22 mouse cellular contexts compared by ENCODE assay signal in genomic region chr2:110077655-110078054, GRCm38 (mm10).
DNase-seq lines count a peak whose midpoint lies in the region; ATAC-seq and TF ChIP-seq lines count a peak whose summit lies in the region.
"Had no signal": no experiment of that assay in that cellular context is flagged by ENCODE, and none has a peak within 500 bp of the region (broad histone marks: within the 10 kb centered on the region; RNA-seq: fewer than 3 reads in every experiment).

No protein-coding gene starts in this region.

- WGBS in limb, embryonic 14.5 days: 39% methylated on average over 2 of the region's 2 CpGs
- WGBS in limb, embryonic 10.5 days: 72% methylated on average over 2 of the region's 2 CpGs
- WGBS in lung, embryonic 14.5 days: 41% methylated on average over 2 of the region's 2 CpGs
- WGBS in embryonic facial prominence, embryonic 15.5 days: 27% methylated on average over 2 of the region's 2 CpGs
- 48% methylated on average over 2 of the region's 2 CpGs for WGBS in small intestine, adult 2 months

- no peaks in the 10 kb centered on the region for H3K27me3 ChIP-seq in limb, embryonic 14.5 days (ENCODE audit: control insufficient read depth, insufficient read depth, low read length)
- H3K27me3 ChIP-seq in limb, embryonic 10.5 days (ENCODE audit: low read depth, poor library complexity, severe bottlenecking): no peaks in the 10 kb centered on the region
- no peaks in the 10 kb centered on the region for H3K27me3 ChIP-seq in lung, embryonic 14.5 days (ENCODE audit: insufficient read depth, low read length)
- no peaks in the 10 kb centered on the region for H3K27me3 ChIP-seq in embryonic facial prominence, embryonic 15.5 days
- no peaks in the 10 kb centered on the region for H3K27me3 ChIP-seq in small intestine, adult 2 months (ENCODE audit: control insufficient read depth, insufficient read depth, low read length)
- H3K27me3 ChIP-seq: embryonic facial prominence, embryonic 13.5 days; forebrain, embryonic 12.5 days had no signal

- ATAC-seq in limb, embryonic 14.5 days (ENCODE audit: low FRiP score, low read depth): peak; percentile 47; the same call in 1 of the 2 replicates
- ATAC-seq in lung, embryonic 14.5 days (ENCODE audit: insufficient read depth): peak; percentile 17; the same call in 1 of the 2 replicates
- peak; percentile 65; the same call in 1 of the 2 replicates for ATAC-seq in embryonic facial prominence, embryonic 15.5 days (ENCODE audit: insufficient number of reproducible peaks, low FRiP score, low TSS enrichment, low read depth)
- ATAC-seq: forebrain, embryonic 14.5 days; forebrain, embryonic 16.5 days had no signal

- H3K9ac ChIP-seq in limb, embryonic 14.5 days (ENCODE audit: low read depth, low read length, severe bottlenecking): no peak overlapping the region
- H3K9ac ChIP-seq in lung, embryonic 14.5 days: no peak overlapping the region
- no peak overlapping the region for H3K9ac ChIP-seq in embryonic facial prominence, embryonic 15.5 days
- H3K9ac ChIP-seq: embryonic facial prominence, embryonic 13.5 days; forebrain, embryonic 12.5 days had no signal

- no peak overlapping the region for H3K4me2 ChIP-seq in limb, embryonic 14.5 days (replicated peaks; ENCODE audit: low read depth, low read length, severe bottlenecking)
- H3K4me2 ChIP-seq in lung, embryonic 14.5 days: no peak overlapping the region
- no peak overlapping the region for H3K4me2 ChIP-seq in embryonic facial prominence, embryonic 15.5 days (replicated peaks)
- H3K4me2 ChIP-seq: embryonic facial prominence, embryonic 13.5 days; forebrain, embryonic 12.5 days had no signal

- H3K9me3 ChIP-seq in limb, embryonic 14.5 days (ENCODE audit: control insufficient read depth, low read length): no peaks in the 10 kb centered on the region
- H3K9me3 ChIP-seq in limb, embryonic 10.5 days (replicated peaks): no peaks in the 10 kb centered on the region
- no peaks in the 10 kb centered on the region for H3K9me3 ChIP-seq in lung, embryonic 14.5 days (ENCODE audit: low read depth, low read length)
- H3K9me3 ChIP-seq in embryonic facial prominence, embryonic 15.5 days (replicated peaks): no peaks in the 10 kb centered on the region
- H3K9me3 ChIP-seq: embryonic facial prominence, embryonic 13.5 days; forebrain, embryonic 10.5 days; forebrain, embryonic 12.5 days had no signal

- DNase-seq in limb, embryonic 14.5 days (ENCODE audit: low spot score): peak; percentile 73
- DNase-seq in limb, embryonic 10.5 days (ENCODE audit: low spot score): no peak
- peak; percentile 48 for DNase-seq in lung, embryonic 14.5 days
- DNase-seq in lung, postnatal 10 days: no peak
- DNase-seq in gastrocnemius, postnatal 25 days: no peak
- no peak for DNase-seq in heart, adult 9 months (ENCODE audit: low spot score in 2 of 2)
- DNase-seq: adrenal gland, adult 8-10 months; adrenal gland, postnatal 14 days; adrenal gland, postnatal 36 days; cerebellum, adult 11-12 months; cerebellum, adult 2 months; cerebellum, adult 9-10 months; cerebellum, postnatal 10 days; cerebellum, postnatal 25 days had no signal

- H3K4me3 ChIP-seq in limb, embryonic 14.5 days (replicated peaks; ENCODE audit: low read length): no peak overlapping the region
- no peak overlapping the region for H3K4me3 ChIP-seq in limb, embryonic 10.5 days
- no peak overlapping the region for H3K4me3 ChIP-seq in lung, embryonic 14.5 days (ENCODE audit: low read depth, low read length)
- no peak overlapping the region for H3K4me3 ChIP-seq in embryonic facial prominence, embryonic 15.5 days (replicated peaks)
- H3K4me3 ChIP-seq in small intestine, adult 2 months (ENCODE audit: low read depth, low read length): no peak overlapping the region
- H3K4me3 ChIP-seq: embryonic facial prominence, embryonic 13.5 days; erythroblast, embryonic 14.5 days; forebrain, embryonic 10.5 days; forebrain, embryonic 12.5 days had no signal

- H3K4me1 ChIP-seq in limb, embryonic 14.5 days (ENCODE audit: control insufficient read depth, insufficient read depth, low read length): peaks cover 18% of the 10 kb centered on the region
- no peaks in the 10 kb centered on the region for H3K4me1 ChIP-seq in limb, embryonic 10.5 days
- no peaks in the 10 kb centered on the region for H3K4me1 ChIP-seq in lung, embryonic 14.5 days (ENCODE audit: insufficient read depth)
- H3K4me1 ChIP-seq in embryonic facial prominence, embryonic 15.5 days: peaks cover 11% of the 10 kb centered on the region; the same call in 1 of the 2 replicates
- peaks cover 10% of the 10 kb centered on the region for H3K4me1 ChIP-seq in small intestine, adult 2 months (ENCODE audit: control insufficient read depth, insufficient read depth, insufficient read length, low read length)
- H3K4me1 ChIP-seq: forebrain, embryonic 10.5 days; forebrain, embryonic 12.5 days had no signal

- H3K36me3 ChIP-seq in limb, embryonic 14.5 days (ENCODE audit: control insufficient read depth, insufficient read depth, low read length): no peaks in the 10 kb centered on the region
- no peaks in the 10 kb centered on the region for H3K36me3 ChIP-seq in limb, embryonic 10.5 days
- H3K36me3 ChIP-seq in lung, embryonic 14.5 days (ENCODE audit: insufficient read depth): no peaks in the 10 kb centered on the region
- no peaks in the 10 kb centered on the region for H3K36me3 ChIP-seq in embryonic facial prominence, embryonic 15.5 days
- no peaks in the 10 kb centered on the region for H3K36me3 ChIP-seq in small intestine, adult 2 months (ENCODE audit: control insufficient read depth, insufficient read depth, low read length)
- H3K36me3 ChIP-seq: embryonic facial prominence, embryonic 13.5 days; forebrain, embryonic 10.5 days; forebrain, embryonic 12.5 days had no signal

- TF ChIP-seq POLR2A in limb, embryonic 14.5 days (IDR thresholded peaks at IDR 0.05; ENCODE audit: borderline replicate concordance, extremely low read depth, insufficient read depth, insufficient read length): no peak
- no peak for TF ChIP-seq POLR2A in small intestine, adult 2 months (IDR thresholded peaks at IDR 0.05; ENCODE audit: low read depth, low read length)

- peak overlapping the region; percentile 11; the same call in 1 of the 2 replicates for H3K27ac ChIP-seq in limb, embryonic 14.5 days (replicated peaks; ENCODE audit: low read depth, low read length)
- H3K27ac ChIP-seq in limb, embryonic 10.5 days: no peak overlapping the region
- no peak overlapping the region for H3K27ac ChIP-seq in lung, embryonic 14.5 days (ENCODE audit: low read depth)
- 0 out of 2 replicates have a peak overlapping the region, but pooled peaks have one; percentile 66 for H3K27ac ChIP-seq in embryonic facial prominence, embryonic 15.5 days (replicated peaks)
- peak overlapping the region; percentile 58 for H3K27ac ChIP-seq in small intestine, adult 2 months (ENCODE audit: insufficient read depth, low read depth, low read length)
- H3K27ac ChIP-seq: forebrain, embryonic 10.5 days; forebrain, embryonic 12.5 days had no signal

- TF ChIP-seq CTCF in lung, embryonic 14.5 days (IDR thresholded peaks at IDR 0.05; ENCODE audit: low read depth): no peak
- no peak for TF ChIP-seq CTCF in small intestine, adult 2 months (IDR thresholded peaks at IDR 0.05; ENCODE audit: extremely low read depth, insufficient read length, insufficient replicate concordance, low read depth, low read length)

Comparison
In these comparisons a context has a peak if more than half of its experiments do, and no peak if none do; other contexts are left out.
1. DNase-seq: peak in limb, embryonic 14.5 days (single experiment) and lung, embryonic 14.5 days (single experiment); none in limb, embryonic 10.5 days (single experiment), lung, postnatal 10 days (single experiment), gastrocnemius, postnatal 25 days (single experiment) and heart, adult 9 months (0 of 2).
2. H3K27ac ChIP-seq: peak in limb, embryonic 14.5 days (single experiment), embryonic facial prominence, embryonic 15.5 days (single experiment) and small intestine, adult 2 months (single experiment); none in limb, embryonic 10.5 days (single experiment) and lung, embryonic 14.5 days (single experiment).
3. Peak in every context shown above with its lines, with median percentiles within 50 percentile points of each other: ATAC-seq.